Mouse (Mus musculus) neural tube, embryonic 12.5 days (tissue): ENCODE data around the gene Xpo4. TPM values are rescaled to one million over a fixed set of nuclear protein-coding genes. Genes with fewer than 3 reads are reported as not detected.

ENCODE experiments used
- ATAC-seq: fragments of 200-750 bp; cut with Nextera tagmentation; 2 replicates; pipeline ENCODE4 v1.8.0; 2017; ENCODE audit warnings: low read depth, mild to moderate bottlenecking, moderate TSS enrichment, moderate library complexity; ENCODE audit not compliant: low FRiP score
- H3K27ac ChIP-seq: fragments of 300-500 bp; sonication (generic); 2 replicates; pipeline ENCODE4 v1.5.1; 2016
- H3K27me3 ChIP-seq: fragments of 300-500 bp; sonication (generic); replicated peaks from 2 replicates; pipeline ENCODE4 v1.6.1; 2016; ENCODE audit warnings: mild to moderate bottlenecking
- H3K36me3 ChIP-seq: fragments of 300-500 bp; sonication (generic); 2 replicates; pipeline ENCODE4 v1.6.1; 2016; ENCODE audit warnings: mild to moderate bottlenecking
- H3K4me1 ChIP-seq: fragments of 300-500 bp; sonication (generic); 2 replicates; pipeline ENCODE4 v1.6.1; 2016
- H3K4me2 ChIP-seq: fragments of 300-500 bp; sonication (generic); replicated peaks from 2 replicates; pipeline ENCODE4 v1.6.1; 2016; ENCODE audit warnings: mild to moderate bottlenecking
- H3K4me3 ChIP-seq: fragments of 300-500 bp; sonication (generic); 2 replicates; pipeline ENCODE4 v1.5.1; 2016
- H3K9ac ChIP-seq: fragments of 300-500 bp; sonication (generic); 2 replicates; pipeline ENCODE4 v1.6.1; 2016; ENCODE audit warnings: mild to moderate bottlenecking
- H3K9me3 ChIP-seq: fragments of 300-500 bp; sonication (generic); 2 replicates; pipeline ENCODE4 v1.6.1; 2016; ENCODE audit warnings: mild to moderate bottlenecking
- WGBS: fragments of 180-500 bp; shearing (Covaris S2); methylation state at CpG from one replicate; pipeline ENCODE4 v1.1.7; 2016; 5-methylcytosine and 5-hydroxymethylcytosine counted together
- polyA plus RNA-seq: library from polyadenylated mRNA; unstranded; fragments of >200 nt; fragmentation: Nextera tagmentation; extraction: Ambion mirVana; gene quantifications from 2 replicates; pipeline ENCODE4 v1.2.1, GENCODE M21; 2016

Xpo4 gene
- polyA plus RNA-seq, 1 experiment from 2014 or later, result 20.1 TPM

GRCm38 (mm10) chr14:57576364-57577060 is 88.7 kb downstream of the Xpo4 start:
- peaks cover 15% of the 10 kb centered on the region; the same call in 1 of the 2 replicates for H3K36me3 ChIP-seq
- WGBS, result 95% methylated on average over 2 of the region's 2 CpGs
- no peak overlapping the region for H3K4me3 ChIP-seq
- no peak overlapping the region for H3K4me2 ChIP-seq
- no peaks in the 10 kb centered on the region for H3K4me1 ChIP-seq
- H3K27me3 ChIP-seq, result no peaks in the 10 kb centered on the region
- H3K9ac ChIP-seq, result no peak overlapping the region
- no peak for ATAC-seq
- H3K9me3 ChIP-seq, result no peaks in the 10 kb centered on the region
- H3K27ac ChIP-seq, result no peak overlapping the region

GRCm38 (mm10) chr14:57574792-57575587 is 90.2 kb downstream of the Xpo4 start:
- Histone ChIP-seq H3K9me3 (no peaks in the 10 kb centered on the region), H3K36me3 (peaks cover 11% of the 10 kb centered on the region; the same call in 1 of the 2 replicates), H3K4me2 (no peak overlapping the region), H3K27me3 (no peaks in the 10 kb centered on the region), H3K27ac (no peak overlapping the region), H3K4me3 (no peak overlapping the region), H3K9ac (no peak overlapping the region), H3K4me1 (peaks cover 6% of the 10 kb centered on the region; the same call in 1 of the 2 replicates)
- WGBS, result 86% methylated on average over 6 of the region's 6 CpGs
- ATAC-seq, result no peak

GRCm38 (mm10) chr14:57571155-57572133 is 93.8 kb downstream of the Xpo4 start, which contains the start of gene Eef1akmt1:
Gene Eef1akmt1, minus strand, starts transcription at chr14:57571612.
- Histone ChIP-seq H3K4me3 (peak within 1 kb of the TSS; percentile 58), H3K4me2 (peak within 1 kb of the TSS; percentile 58), H3K27ac (no peak within 1 kb of the TSS), H3K36me3 (peaks cover 5% of the 10 kb centered on the region; the same call in 1 of the 2 replicates), H3K27me3 (no peaks in the 10 kb centered on the region), H3K4me1 (peaks cover 6% of the 10 kb centered on the region; the same call in 1 of the 2 replicates), H3K9me3 (no peaks in the 10 kb centered on the region), H3K9ac (peak within 1 kb of the TSS; percentile 59)
- 11% methylated on average over 35 of the region's 35 CpGs for WGBS
- ATAC-seq, result peak; percentile 99

- ATAC-seq, result no peak
- no peak overlapping the region for H3K4me2 ChIP-seq
- H3K4me3 ChIP-seq, result no peak overlapping the region
- no peaks in the 10 kb centered on the region for H3K27me3 ChIP-seq
- H3K9ac ChIP-seq, result no peak overlapping the region
- 0 out of 2 replicates have a peak, but pooled peaks cover 2% of the 10 kb centered on the region for H3K4me1 ChIP-seq
- no peaks in the 10 kb centered on the region for H3K9me3 ChIP-seq
- H3K27ac ChIP-seq, result no peak overlapping the region
- WGBS, result 91% methylated on average over 6 of the region's 6 CpGs
- H3K36me3 ChIP-seq, result no peaks in the 10 kb centered on the region
Observed at GRCm38 (mm10) chr14:57565626-57566025, 99.6 kb downstream of the Xpo4 start.

GRCm38 (mm10) chr14:57556922-57557321 is 108.3 kb downstream of the Xpo4 start:
- ATAC-seq, result no peak
- Histone ChIP-seq H3K9ac (no peak overlapping the region), H3K36me3 (peaks cover 3% of the 10 kb centered on the region; the same call in 1 of the 2 replicates), H3K27ac (no peak overlapping the region), H3K4me2 (no peak overlapping the region), H3K4me3 (no peak overlapping the region), H3K27me3 (no peaks in the 10 kb centered on the region), H3K9me3 (no peaks in the 10 kb centered on the region), H3K4me1 (no peaks in the 10 kb centered on the region)
- 91% methylated on average over 1 of the region's 1 CpGs for WGBS

GRCm38 (mm10) chr14:57555471-57556070 is 109.7 kb downstream of the Xpo4 start:
- 88% methylated on average over 7 of the region's 7 CpGs for WGBS
- Histone ChIP-seq H3K9me3 (no peaks in the 10 kb centered on the region), H3K4me2 (no peak overlapping the region), H3K4me1 (no peaks in the 10 kb centered on the region), H3K36me3 (peaks cover 3% of the 10 kb centered on the region; the same call in 1 of the 2 replicates), H3K9ac (no peak overlapping the region), H3K27ac (no peak overlapping the region), H3K4me3 (no peak overlapping the region), H3K27me3 (no peaks in the 10 kb centered on the region)
- ATAC-seq, result no peak

- Histone ChIP-seq H3K4me1 (no peaks in the 10 kb centered on the region), H3K9ac (no peak overlapping the region), H3K27ac (no peak overlapping the region), H3K9me3 (no peaks in the 10 kb centered on the region), H3K4me2 (no peak overlapping the region), H3K27me3 (no peaks in the 10 kb centered on the region), H3K4me3 (no peak overlapping the region), H3K36me3 (peaks cover 11% of the 10 kb centered on the region; the same call in 1 of the 2 replicates)
- ATAC-seq, result no peak
- 89% methylated on average over 5 of the region's 5 CpGs for WGBS
Observed at GRCm38 (mm10) chr14:57554434-57554833, 110.8 kb downstream of the Xpo4 start.

GRCm38 (mm10) chr14:57552945-57553344 is 112.3 kb downstream of the Xpo4 start:
- H3K9me3 ChIP-seq, result no peaks in the 10 kb centered on the region
- H3K4me1 ChIP-seq, result no peaks in the 10 kb centered on the region
- no peak overlapping the region for H3K27ac ChIP-seq
- H3K27me3 ChIP-seq, result no peaks in the 10 kb centered on the region
- ATAC-seq, result no peak
- H3K4me3 ChIP-seq, result no peak overlapping the region
- H3K4me2 ChIP-seq, result no peak overlapping the region
- peaks cover 11% of the 10 kb centered on the region; the same call in 1 of the 2 replicates for H3K36me3 ChIP-seq
- H3K9ac ChIP-seq, result no peak overlapping the region

GRCm38 (mm10) chr14:57547062-57547461 is 118.2 kb downstream of the Xpo4 start:
- no peak for ATAC-seq
- H3K36me3 ChIP-seq, result peaks cover 8% of the 10 kb centered on the region; the same call in 1 of the 2 replicates
- no peaks in the 10 kb centered on the region for H3K9me3 ChIP-seq
- no peaks in the 10 kb centered on the region for H3K27me3 ChIP-seq
- H3K4me1 ChIP-seq, result no peaks in the 10 kb centered on the region
- H3K27ac ChIP-seq, result no peak overlapping the region
- no peak overlapping the region for H3K9ac ChIP-seq
- H3K4me2 ChIP-seq, result no peak overlapping the region
- WGBS, result 89% methylated on average over 5 of the region's 5 CpGs
- H3K4me3 ChIP-seq, result no peak overlapping the region

- no peak overlapping the region for H3K27ac ChIP-seq
- H3K9ac ChIP-seq, result no peak overlapping the region
- no peaks in the 10 kb centered on the region for H3K27me3 ChIP-seq
- no peak for ATAC-seq
- H3K4me3 ChIP-seq, result no peak overlapping the region
- WGBS, result 31% methylated on average over 13 of the region's 13 CpGs
- H3K9me3 ChIP-seq, result no peaks in the 10 kb centered on the region
- peaks cover 8% of the 10 kb centered on the region; the same call in 1 of the 2 replicates for H3K36me3 ChIP-seq
- H3K4me1 ChIP-seq, result no peaks in the 10 kb centered on the region
- no peak overlapping the region for H3K4me2 ChIP-seq
Observed at GRCm38 (mm10) chr14:57546557-57547021, 118.6 kb downstream of the Xpo4 start.

GRCm38 (mm10) chr14:57546131-57546530 is 119.1 kb downstream of the Xpo4 start:
- no peak overlapping the region for H3K4me3 ChIP-seq
- 92% methylated on average over 8 of the region's 8 CpGs for WGBS
- H3K27me3 ChIP-seq, result no peaks in the 10 kb centered on the region
- ATAC-seq, result no peak
- peaks cover 8% of the 10 kb centered on the region; the same call in 1 of the 2 replicates for H3K36me3 ChIP-seq
- no peaks in the 10 kb centered on the region for H3K9me3 ChIP-seq
- H3K27ac ChIP-seq, result no peak overlapping the region
- H3K9ac ChIP-seq, result no peak overlapping the region
- H3K4me1 ChIP-seq, result no peaks in the 10 kb centered on the region
- H3K4me2 ChIP-seq, result no peak overlapping the region
